ENCODE assay signal across 8 mouse cellular contexts in the genomic region with DNA sequence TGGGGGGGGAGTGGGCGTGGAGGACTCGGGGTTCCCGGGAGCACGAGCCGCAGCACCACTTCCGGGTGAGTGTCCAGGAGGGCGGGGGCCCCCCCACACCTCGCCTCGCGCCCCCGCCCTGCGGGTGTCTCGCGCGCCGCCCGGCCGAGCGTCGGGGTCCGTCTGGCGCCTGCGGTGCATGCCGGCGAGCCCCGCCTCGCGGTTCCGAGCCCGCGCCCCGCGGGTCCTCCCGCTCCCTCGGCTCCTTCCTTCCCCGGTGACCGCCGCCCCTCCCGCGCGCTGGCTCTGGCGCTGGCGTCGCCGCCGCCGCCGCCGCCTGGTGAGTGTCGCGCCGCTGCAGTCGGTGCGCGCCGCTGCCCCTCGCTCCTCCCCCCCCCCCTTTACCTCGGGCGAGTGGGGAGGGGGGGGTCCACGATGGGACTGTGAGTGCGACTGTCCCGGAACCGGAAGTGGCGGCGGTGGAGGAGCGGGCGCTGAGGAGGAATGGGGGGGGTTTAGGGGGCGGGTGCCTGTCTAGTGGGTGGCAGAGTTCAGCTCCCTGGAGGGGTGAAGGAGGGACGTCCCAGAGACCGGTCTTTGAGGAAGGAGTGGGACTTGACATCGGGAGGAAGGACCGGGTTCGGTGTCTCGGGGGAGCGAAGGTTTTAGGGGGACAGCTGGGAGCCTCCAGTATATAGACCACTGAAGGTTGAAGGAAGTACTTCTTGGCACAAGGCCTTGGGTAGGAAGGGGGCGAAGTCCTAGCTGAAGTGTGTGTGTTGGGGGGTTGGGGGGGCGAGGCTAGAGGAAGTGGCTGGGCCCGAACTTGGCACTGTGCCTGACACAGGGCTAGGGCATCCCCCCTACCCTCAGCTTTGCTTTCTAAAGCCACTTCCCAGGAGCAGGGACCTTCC. TPM values are rescaled to one million over a fixed set of nuclear protein-coding genes. Genes with fewer than 3 reads are reported as not detected.
DNase-seq lines count a peak whose midpoint lies in the region; ATAC-seq and TF ChIP-seq lines count a peak whose summit lies in the region.

No protein-coding gene starts in this region.

- ATAC-seq in G1E (ENCODE audit: extremely low read depth, insufficient number of reproducible peaks, low FRiP score, poor library complexity, severe bottlenecking), result peak; percentile 62
- ATAC-seq in cerebellum, adult (ENCODE audit: insufficient number of reproducible peaks, low FRiP score, low TSS enrichment), result peak; percentile 58
- ATAC-seq in forebrain, embryonic 12.5 days (ENCODE audit: low FRiP score), result peak; percentile 84
- ATAC-seq in lung, postnatal 0 days, result peak; percentile 86

- peak overlapping the region; percentile 96 for H3K9ac ChIP-seq in forebrain, embryonic 12.5 days
- H3K9ac ChIP-seq in lung, postnatal 0 days (replicated peaks; ENCODE audit: low read depth), result peak overlapping the region; percentile 82

- TF ChIP-seq POLR2A in thymus, adult 2 months (IDR thresholded peaks at IDR 0.05; ENCODE audit: control insufficient read depth, extremely low read depth, insufficient read depth, low read length, poor library complexity), result peak; percentile 73; the same call in 1 of the 2 replicates

- peak overlapping the region; percentile 88 for H3K4me2 ChIP-seq in forebrain, embryonic 12.5 days
- peak overlapping the region; percentile 77 for H3K4me2 ChIP-seq in lung, postnatal 0 days (replicated peaks; ENCODE audit: low read depth, low read length)

- H3K36me3 ChIP-seq in G1E (replicated peaks), result peaks cover 46% of the 10 kb centered on the region
- H3K36me3 ChIP-seq in forebrain, embryonic 12.5 days (replicated peaks), result peaks cover 31% of the 10 kb centered on the region
- H3K36me3 ChIP-seq in lung, postnatal 0 days (ENCODE audit: insufficient read depth, low read length), result no peaks in the 10 kb centered on the region
- peaks cover 17% of the 10 kb centered on the region for H3K36me3 ChIP-seq in thymus, adult 2 months (ENCODE audit: control insufficient read depth, insufficient read depth, low read length)

- H3K4me3 ChIP-seq in G1E (ENCODE audit: low read depth, low read length), result peak overlapping the region; percentile 83
- H3K4me3 ChIP-seq in forebrain, embryonic 12.5 days (replicated peaks), result peak overlapping the region; percentile 97
- H3K4me3 ChIP-seq in layer of hippocampus, adult 2 months, result peak overlapping the region; percentile 68
- peak overlapping the region; percentile 80 for H3K4me3 ChIP-seq in lung, postnatal 0 days (ENCODE audit: low read depth, low read length)
- peak overlapping the region; percentile 80 for H3K4me3 ChIP-seq in thymus, adult 2 months (ENCODE audit: control insufficient read depth, insufficient read depth, low read length)

- intact Hi-C loops in heart, postnatal 14 days (cut with DNase I), result loop anchor here (2.0 to 10.0 kb wide), 5 partner anchors 29 to 303 kb away; partner anchors contain the start of genes Cops7a, Emg1, Ing4 and Ltbr

- H3K9me3 ChIP-seq in G1E (replicated peaks), result no peaks in the 10 kb centered on the region
- no peaks in the 10 kb centered on the region for H3K9me3 ChIP-seq in forebrain, embryonic 12.5 days
- H3K9me3 ChIP-seq in lung, postnatal 0 days (ENCODE audit: low read length), result no peaks in the 10 kb centered on the region

- peaks cover under 1% of the 10 kb centered on the region; the same call in 1 of the 2 replicates for H3K27me3 ChIP-seq in G1E (ENCODE audit: insufficient read depth, low read length)
- H3K27me3 ChIP-seq in forebrain, embryonic 12.5 days, result no peaks in the 10 kb centered on the region
- no peaks in the 10 kb centered on the region for H3K27me3 ChIP-seq in lung, postnatal 0 days (replicated peaks; ENCODE audit: insufficient read depth, low read length)
- no peaks in the 10 kb centered on the region for H3K27me3 ChIP-seq in thymus, adult 2 months (ENCODE audit: control insufficient read depth, insufficient read depth, low read length)

- no peak for TF ChIP-seq CTCF in G1E (IDR thresholded peaks at IDR 0.05; ENCODE audit: low read depth, low read length)
- TF ChIP-seq CTCF in layer of hippocampus, adult 2 months (conservative IDR thresholded peaks at IDR 0.05), result no peak
- no peak for TF ChIP-seq CTCF in lung, postnatal 0 days (IDR thresholded peaks at IDR 0.05)
- no peak for TF ChIP-seq CTCF in thymus, adult 2 months (IDR thresholded peaks at IDR 0.05; ENCODE audit: borderline replicate concordance, control insufficient read depth, extremely low read depth, insufficient read depth, low read length, poor library complexity)

- no peak for TF ChIP-seq EP300 in lung, postnatal 0 days (IDR thresholded peaks at IDR 0.05)

- H3K27ac ChIP-seq in forebrain, embryonic 12.5 days, result peak overlapping the region; percentile 99
- H3K27ac ChIP-seq in layer of hippocampus, adult 2 months, result peak overlapping the region; percentile 98
- peak overlapping the region; percentile 98 for H3K27ac ChIP-seq in lung, postnatal 0 days (ENCODE audit: low read length)
- H3K27ac ChIP-seq in thymus, adult 2 months (ENCODE audit: control insufficient read depth, insufficient read depth, low read length), result peak overlapping the region; percentile 87

- H3K4me1 ChIP-seq in G1E (ENCODE audit: insufficient read depth, low read depth, low read length), result peaks cover 40% of the 10 kb centered on the region
- H3K4me1 ChIP-seq in forebrain, embryonic 12.5 days, result peaks cover 37% of the 10 kb centered on the region
- peaks cover 5% of the 10 kb centered on the region; the same call in 1 of the 2 replicates for H3K4me1 ChIP-seq in lung, postnatal 0 days (ENCODE audit: insufficient read depth, low read depth, low read length)
- peaks cover 12% of the 10 kb centered on the region for H3K4me1 ChIP-seq in thymus, adult 2 months (replicated peaks; ENCODE audit: control insufficient read depth, insufficient read depth, low read length)

- peak; percentile 81 for DNase-seq in G1E (ENCODE audit: low spot score)
- DNase-seq in heart, postnatal 14 days, result peak; percentile 83 to 85
- DNase-seq in layer of hippocampus, adult 2 months (ENCODE audit: low spot score in 2 of 2), result peak; percentile 67 to 68
- DNase-seq in lung, postnatal 0 days (ENCODE audit: low spot score), result peak; percentile 92
- DNase-seq in ovary, postnatal 10 days (ENCODE audit: low spot score), result peak; percentile 48
- DNase-seq in thymus, adult 2 months, result peak; percentile 80

- under 1% methylated on average over 40 of the region's 78 CpGs for WGBS in forebrain, embryonic 12.5 days
- WGBS in lung, postnatal 0 days, result 1% methylated on average over 24 of the region's 78 CpGs
- under 1% methylated on average over 65 of the region's 78 CpGs for WGBS in thymus, adult 2 months

RNA-seq across cellular contexts. Expression of gene Zfp384, which starts 0.5 kb away (rescaled TPM):
- 71.2 and 79.6 TPM in 2 replicates for total RNA-seq in G1E (2014; fragmentation: Nextera tagmentation)
- 22.9 and 25.7 TPM in 2 replicates for total RNA-seq in G1E (2017)
- polyA plus RNA-seq in G1E (2012), result 51.7 and 52.8 TPM in 2 replicates
- 16.7 and 19.1 TPM in 2 replicates for polyA plus RNA-seq in forebrain, embryonic 12.5 days (2016; fragmentation: Nextera tagmentation; extraction: Ambion mirVana)
- 10 to 100 TPM; 24.4 to 24.8 TPM for total RNA-seq in heart, postnatal 14 days (2021)
- 10 to 100 TPM; 50.0 to 50.9 TPM for total RNA-seq in layer of hippocampus, adult 2 months (2021)
- polyA plus RNA-seq in lung, postnatal 0 days (2015; fragmentation: Nextera tagmentation; extraction: Ambion mirVana), result 8.6 and 9.9 TPM in 2 replicates
- polyA plus RNA-seq in thymus, adult 2 months (2012; rRNA removed), result 117 and 126 TPM in 2 replicates

RNA-seq across cellular contexts. Expression of gene Pianp, which starts 12.9 kb away (rescaled TPM):
- total RNA-seq in G1E (2014; fragmentation: Nextera tagmentation), result not detected in 2 replicates
- not detected in 2 replicates for total RNA-seq in G1E (2017)
- not detected in 2 replicates for polyA plus RNA-seq in G1E (2012)
- 6.9 and 8.2 TPM in 2 replicates for polyA plus RNA-seq in forebrain, embryonic 12.5 days (2016; fragmentation: Nextera tagmentation; extraction: Ambion mirVana)
- under 1 TPM; 0.60 to 0.66 TPM for total RNA-seq in heart, postnatal 14 days (2021)
- total RNA-seq in layer of hippocampus, adult 2 months (2021), result 100 to 1,000 TPM; 163 to 181 TPM
- polyA plus RNA-seq in lung, postnatal 0 days (2015; fragmentation: Nextera tagmentation; extraction: Ambion mirVana), result 0.29 and 0.35 TPM in 2 replicates
- 5.1 and 5.5 TPM in 2 replicates for polyA plus RNA-seq in thymus, adult 2 months (2012; rRNA removed)

RNA-seq across cellular contexts. Expression of gene Ing4, which starts 30.1 kb away (rescaled TPM):
- total RNA-seq in G1E (2014; fragmentation: Nextera tagmentation), result 36.2 and 37.5 TPM in 2 replicates
- 99.6 and 118 TPM in 2 replicates for total RNA-seq in G1E (2017)
- polyA plus RNA-seq in G1E (2012), result 14.3 and 14.6 TPM in 2 replicates
- polyA plus RNA-seq in forebrain, embryonic 12.5 days (2016; fragmentation: Nextera tagmentation; extraction: Ambion mirVana), result 163 and 164 TPM in 2 replicates
- 10 to 100 TPM; 40.6 to 41.9 TPM for total RNA-seq in heart, postnatal 14 days (2021)
- total RNA-seq in layer of hippocampus, adult 2 months (2021), result 10 to 100 TPM; 60.1 to 63.2 TPM
- 100 and 104 TPM in 2 replicates for polyA plus RNA-seq in lung, postnatal 0 days (2015; fragmentation: Nextera tagmentation; extraction: Ambion mirVana)
- polyA plus RNA-seq in thymus, adult 2 months (2012; rRNA removed), result 96.8 and 99.4 TPM in 2 replicates

RNA-seq across cellular contexts. Expression of gene Acrbp, which starts 40.1 kb away (rescaled TPM):
- total RNA-seq in G1E (2014; fragmentation: Nextera tagmentation) (11.8 and 16.1 TPM in 2 replicates), G1E (2017) (4.7 and 8.1 TPM in 2 replicates)
- 6.4 and 9.4 TPM in 2 replicates for polyA plus RNA-seq in G1E (2012)
- 14.7 and 17.7 TPM in 2 replicates for polyA plus RNA-seq in forebrain, embryonic 12.5 days (2016; fragmentation: Nextera tagmentation; extraction: Ambion mirVana)
- total RNA-seq in heart, postnatal 14 days (2021), result 1 to 10 TPM; 3.8 to 4.5 TPM
- total RNA-seq in layer of hippocampus, adult 2 months (2021), result 10 to 100 TPM; 15.9 to 19.2 TPM
- 4.1 and 4.4 TPM in 2 replicates for polyA plus RNA-seq in lung, postnatal 0 days (2015; fragmentation: Nextera tagmentation; extraction: Ambion mirVana)
- 70.8 and 89.5 TPM in 2 replicates for polyA plus RNA-seq in thymus, adult 2 months (2012; rRNA removed)

RNA-seq across cellular contexts. Expression of gene Cops7a, which starts 44.1 kb away (rescaled TPM):
- total RNA-seq in G1E (2014; fragmentation: Nextera tagmentation) (123 and 194 TPM in 2 replicates), G1E (2017) (62.2 and 65.5 TPM in 2 replicates)
- polyA plus RNA-seq in G1E (2012), result 59.2 and 79.0 TPM in 2 replicates
- 104 and 110 TPM in 2 replicates for polyA plus RNA-seq in forebrain, embryonic 12.5 days (2016; fragmentation: Nextera tagmentation; extraction: Ambion mirVana)
- total RNA-seq in heart, postnatal 14 days (2021), result 10 to 100 TPM; 90.1 to 99.6 TPM
- 100 to 1,000 TPM; 136 to 151 TPM for total RNA-seq in layer of hippocampus, adult 2 months (2021)
- 112 and 118 TPM in 2 replicates for polyA plus RNA-seq in lung, postnatal 0 days (2015; fragmentation: Nextera tagmentation; extraction: Ambion mirVana)
- polyA plus RNA-seq in thymus, adult 2 months (2012; rRNA removed), result 168 and 199 TPM in 2 replicates

Comparison
In these comparisons a context has a peak if more than half of its experiments do, and no peak if none do; other contexts are left out.
1. Peak in every context shown above with its lines: DNase-seq, ATAC-seq, H3K4me3 ChIP-seq and H3K27ac ChIP-seq.